ENCODE assay signal across 8 mouse cellular contexts in genomic region chr13:12650877-12651176, GRCm38 (mm10).
DNase-seq lines count a peak whose midpoint lies in the region; ATAC-seq and TF ChIP-seq lines count a peak whose summit lies in the region.
"Not testable (repeated sequence)": the region's sequence is repeated elsewhere in the genome, so short reads cannot be mapped to it uniquely, and the experiment has no call there.

No protein-coding gene starts in this region.

- H3K9ac ChIP-seq in hindbrain, embryonic 15.5 days: peak overlapping the region; percentile 35; the same call in 1 of the 2 replicates
- H3K9ac ChIP-seq in lung, postnatal 0 days (replicated peaks; ENCODE audit: low read depth): not testable (repeated sequence)

- POLR2A ChIA-PET in Patski (lab: Charles Lee): not testable (repeated sequence)

- peak overlapping the region; percentile 69 for H3K4me3 ChIP-seq in gastrocnemius, adult 2 months
- H3K4me3 ChIP-seq in hindbrain, embryonic 15.5 days: peak overlapping the region; percentile 49
- H3K4me3 ChIP-seq in lung, postnatal 0 days (ENCODE audit: low read depth, low read length): peak overlapping the region; percentile 31; the same call in 1 of the 2 replicates
- H3K4me3 ChIP-seq in olfactory bulb, adult 2 months (ENCODE audit: insufficient read depth, low read depth, low read length): peak overlapping the region; percentile 45

- TF ChIP-seq POLR2A in olfactory bulb, adult 2 months (IDR thresholded peaks at IDR 0.05; ENCODE audit: insufficient read depth, low read depth, low read length): not testable (repeated sequence)

- DNase-seq in Patski (ENCODE audit: low read depth, low spot score): not testable (repeated sequence)
- peak; percentile 58 for DNase-seq in gastrocnemius, adult 2 months
- DNase-seq in layer of hippocampus, postnatal 36 days: peak; percentile 57 to 61
- DNase-seq in lung, postnatal 0 days (ENCODE audit: low spot score): peak; percentile 32
- peak; percentile 22 to 33 for DNase-seq in thymus, postnatal 10 days (ENCODE audit: low spot score in 2 of 2)

- intact Hi-C loops in gastrocnemius, adult 2 months (cut with DNase I): not testable (repeated sequence)

- H3K4me2 ChIP-seq in hindbrain, embryonic 15.5 days: peak overlapping the region; percentile 57
- peak overlapping the region; percentile 48 for H3K4me2 ChIP-seq in lung, postnatal 0 days (replicated peaks; ENCODE audit: low read depth, low read length)

- not testable (repeated sequence) for H3K36me3 ChIP-seq in hindbrain, embryonic 15.5 days; lung, postnatal 0 days (ENCODE audit: insufficient read depth, low read length)

- under 1% methylated on average over 13 of the region's 13 CpGs for WGBS in hindbrain, embryonic 15.5 days
- WGBS in lung, postnatal 0 days: 0% methylated on average over 10 of the region's 13 CpGs
- 0% methylated on average over 13 of the region's 13 CpGs for WGBS in olfactory bulb, adult 2 months

- H3K9me3 ChIP-seq in hindbrain, embryonic 15.5 days; lung, postnatal 0 days (ENCODE audit: low read length): not testable (repeated sequence)

- H3K4me1 ChIP-seq in hindbrain, embryonic 15.5 days (replicated peaks); lung, postnatal 0 days (ENCODE audit: insufficient read depth, low read depth, low read length); olfactory bulb, adult 2 months (ENCODE audit: control insufficient read depth, insufficient read depth, low read length): not testable (repeated sequence)

- in situ Hi-C loops in Patski (cut with MboI; ENCODE audit: low pct_unique_long_range_greater_than_20kb): not testable (repeated sequence)

- CTCF ChIA-PET in Patski (lab: Charles Lee): not testable (repeated sequence)

- not testable (repeated sequence) for TF ChIP-seq CTCF in Patski (IDR thresholded peaks at IDR 0.05); gastrocnemius, adult 2 months (IDR thresholded peaks at IDR 0.05); lung, postnatal 0 days (IDR thresholded peaks at IDR 0.05); olfactory bulb, adult 2 months (IDR thresholded peaks at IDR 0.05; ENCODE audit: insufficient read depth, low read depth, low read length)

- H3K27me3 ChIP-seq in Patski; hindbrain, embryonic 15.5 days; lung, postnatal 0 days (replicated peaks; ENCODE audit: insufficient read depth, low read length): not testable (repeated sequence)

- peak; percentile 50 for ATAC-seq in Patski
- peak; percentile 75 for ATAC-seq in common myeloid progenitor, adult 5-6 weeks (replicated peaks; ENCODE audit: low read depth, poor library complexity, severe bottlenecking)
- peak; percentile 83 for ATAC-seq in hindbrain, embryonic 15.5 days (ENCODE audit: low FRiP score, low read depth)
- ATAC-seq in lung, postnatal 0 days: peak; percentile 65

- H3K27ac ChIP-seq in gastrocnemius, adult 2 months; lung, postnatal 0 days (ENCODE audit: low read length); olfactory bulb, adult 2 months (ENCODE audit: insufficient read depth, low read depth, low read length): not testable (repeated sequence)
- peak overlapping the region; percentile 72; the same call in 1 of the 2 replicates for H3K27ac ChIP-seq in hindbrain, embryonic 15.5 days (replicated peaks)

- not testable (repeated sequence) for TF ChIP-seq EP300 in lung, postnatal 0 days (IDR thresholded peaks at IDR 0.05)
